Mouse (Mus musculus): ENCODE measurements at regions not wholly inside any gene's neighbourhood (a gene's known extent, or its start where the extent isn't known, plus 50 kb on each side); places are given as distances from the start of the nearest gene placed in this dataset.

GRCm38 (mm10) chr8:18279932-18280331, 698.1 kb downstream of the Defb40 start:
- no peak overlapping the region for H3K9ac ChIP-seq (ENCODE audit: low read depth, low read length)
- no peaks in the 10 kb centered on the region for H3K27me3 ChIP-seq (ENCODE audit: control insufficient read depth, insufficient read depth, low read length)
- H3K27ac ChIP-seq (ENCODE audit: low read depth, low read length): no peak overlapping the region
- 60% methylated on average over 4 of the region's 4 CpGs for WGBS (ENCODE audit: insufficient replicate concordance)
- H3K9me3 ChIP-seq (replicated peaks; ENCODE audit: control insufficient read depth, low read length): no peaks in the 10 kb centered on the region
- H3K4me2 ChIP-seq: no peak overlapping the region
- no peak overlapping the region for H3K4me3 ChIP-seq (ENCODE audit: low read depth, low read length)
- H3K4me1 ChIP-seq (ENCODE audit: control insufficient read depth, insufficient read depth, low read length): no peaks in the 10 kb centered on the region
- H3K36me3 ChIP-seq (ENCODE audit: control insufficient read depth, insufficient read depth, low read length): no peaks in the 10 kb centered on the region
- ATAC-seq (replicated peaks; ENCODE audit: insufficient number of reproducible peaks, low FRiP score, low TSS enrichment): no peak

GRCm38 (mm10) chr8:18268301-18268700, 709.8 kb downstream of the Defb40 start:
- Histone ChIP-seq H3K4me1 (ENCODE audit: control insufficient read depth, insufficient read depth, low read length) (no peaks in the 10 kb centered on the region), H3K27me3 (ENCODE audit: control insufficient read depth, insufficient read depth, low read length) (no peaks in the 10 kb centered on the region), H3K4me2 (no peak overlapping the region), H3K9me3 (replicated peaks; ENCODE audit: control insufficient read depth, low read length) (no peaks in the 10 kb centered on the region), H3K27ac (ENCODE audit: low read depth, low read length) (no peak overlapping the region), H3K36me3 (ENCODE audit: control insufficient read depth, insufficient read depth, low read length) (no peaks in the 10 kb centered on the region), H3K4me3 (ENCODE audit: low read depth, low read length) (no peak overlapping the region), H3K9ac (ENCODE audit: low read depth, low read length) (no peak overlapping the region)
- ATAC-seq (replicated peaks; ENCODE audit: insufficient number of reproducible peaks, low FRiP score, low TSS enrichment): no peak
- WGBS (ENCODE audit: insufficient replicate concordance): 87% methylated on average over 7 of the region's 7 CpGs

GRCm38 (mm10) chr8:18258287-18258961, 719.6 kb downstream of the Defb40 start:
- no peak overlapping the region for H3K27ac ChIP-seq (ENCODE audit: low read depth, low read length)
- H3K4me2 ChIP-seq: no peak overlapping the region
- ATAC-seq (replicated peaks; ENCODE audit: insufficient number of reproducible peaks, low FRiP score, low TSS enrichment): no peak

DNA sequence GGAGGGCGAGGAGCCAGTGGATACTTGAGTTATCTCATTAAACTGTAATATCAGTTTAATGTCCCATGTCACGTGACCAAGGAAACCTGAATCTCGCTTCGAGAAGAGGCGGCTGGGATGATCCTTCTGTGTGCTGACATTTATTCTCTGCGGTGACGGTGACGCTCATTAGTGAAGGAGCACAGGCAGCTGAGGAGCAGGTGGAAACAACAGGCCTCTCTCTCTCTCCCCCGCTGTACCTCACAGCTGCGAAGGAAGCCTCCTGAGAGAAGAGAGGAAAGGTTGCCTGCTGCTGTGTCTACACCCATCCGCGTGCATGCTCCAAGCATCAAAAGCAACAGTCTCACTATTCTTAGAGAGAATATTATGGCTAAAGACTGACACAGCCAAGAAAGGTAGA, 731.8 kb downstream of the Defb40 start:
- Histone ChIP-seq H3K27me3 (ENCODE audit: control insufficient read depth, insufficient read depth, low read length) (no peaks in the 10 kb centered on the region), H3K4me3 (ENCODE audit: low read depth, low read length) (no peak overlapping the region), H3K4me2 (no peak overlapping the region), H3K9me3 (replicated peaks; ENCODE audit: control insufficient read depth, low read length) (no peaks in the 10 kb centered on the region), H3K4me1 (ENCODE audit: control insufficient read depth, insufficient read depth, low read length) (no peaks in the 10 kb centered on the region), H3K27ac (ENCODE audit: low read depth, low read length) (no peak overlapping the region), H3K36me3 (ENCODE audit: control insufficient read depth, insufficient read depth, low read length) (no peaks in the 10 kb centered on the region), H3K9ac (ENCODE audit: low read depth, low read length) (no peak overlapping the region)
- ATAC-seq (replicated peaks; ENCODE audit: insufficient number of reproducible peaks, low FRiP score, low TSS enrichment): no peak
- WGBS (ENCODE audit: insufficient replicate concordance): 88% methylated on average over 12 of the region's 12 CpGs

More at GRCm38 (mm10) chr8:18258287-18258961, 719.6 kb downstream of the Defb40 start:
- Histone ChIP-seq H3K9me3 (replicated peaks; ENCODE audit: control insufficient read depth, low read length) (no peaks in the 10 kb centered on the region), H3K27me3 (ENCODE audit: control insufficient read depth, insufficient read depth, low read length) (no peaks in the 10 kb centered on the region), H3K4me1 (ENCODE audit: control insufficient read depth, insufficient read depth, low read length) (no peaks in the 10 kb centered on the region), H3K36me3 (ENCODE audit: control insufficient read depth, insufficient read depth, low read length) (no peaks in the 10 kb centered on the region), H3K4me3 (ENCODE audit: low read depth, low read length) (no peak overlapping the region), H3K9ac (ENCODE audit: low read depth, low read length) (no peak overlapping the region)
- 72% methylated on average over 7 of the region's 7 CpGs for WGBS (ENCODE audit: insufficient replicate concordance)

- H3K4me3 ChIP-seq (ENCODE audit: low read depth, low read length): no peak overlapping the region
- H3K27ac ChIP-seq (ENCODE audit: low read depth, low read length): no peak overlapping the region
- H3K27me3 ChIP-seq (ENCODE audit: control insufficient read depth, insufficient read depth, low read length): no peaks in the 10 kb centered on the region
- H3K9ac ChIP-seq (ENCODE audit: low read depth, low read length): no peak overlapping the region
- 84% methylated on average over 2 of the region's 2 CpGs for WGBS (ENCODE audit: insufficient replicate concordance)
- no peaks in the 10 kb centered on the region for H3K9me3 ChIP-seq (replicated peaks; ENCODE audit: control insufficient read depth, low read length)
- H3K4me1 ChIP-seq (ENCODE audit: control insufficient read depth, insufficient read depth, low read length): no peaks in the 10 kb centered on the region
- no peak overlapping the region for H3K4me2 ChIP-seq
- H3K36me3 ChIP-seq (ENCODE audit: control insufficient read depth, insufficient read depth, low read length): no peaks in the 10 kb centered on the region
- ATAC-seq (replicated peaks; ENCODE audit: insufficient number of reproducible peaks, low FRiP score, low TSS enrichment): no peak
Observed at GRCm38 (mm10) chr8:18217599-18217998, 760.5 kb downstream of the Defb40 start.

DNA sequence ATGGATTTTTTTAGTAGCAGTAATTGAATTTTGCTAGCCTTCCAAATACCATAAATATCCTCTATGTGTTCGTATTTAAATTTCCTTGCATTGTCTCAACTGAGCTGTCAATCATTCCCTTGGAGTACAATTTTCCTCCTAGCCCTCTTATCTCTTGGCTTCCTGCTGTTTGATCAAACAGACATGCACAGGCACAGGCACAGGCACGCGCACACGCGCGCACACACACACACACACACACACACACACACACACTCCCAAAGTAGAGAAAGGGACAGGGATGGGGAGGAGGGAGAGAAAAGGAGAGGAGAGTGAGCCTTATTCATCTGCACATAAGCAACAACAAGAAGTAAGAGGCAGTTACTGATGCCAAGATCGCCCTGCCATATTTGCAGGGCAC, 760.9 kb downstream of the Defb40 start:
- H3K4me2 ChIP-seq: no peak overlapping the region
- no peaks in the 10 kb centered on the region for H3K36me3 ChIP-seq (ENCODE audit: control insufficient read depth, insufficient read depth, low read length)
- no peak overlapping the region for H3K9ac ChIP-seq (ENCODE audit: low read depth, low read length)
- H3K27me3 ChIP-seq (ENCODE audit: control insufficient read depth, insufficient read depth, low read length): no peaks in the 10 kb centered on the region
- H3K4me3 ChIP-seq (ENCODE audit: low read depth, low read length): no peak overlapping the region
- no peak overlapping the region for H3K27ac ChIP-seq (ENCODE audit: low read depth, low read length)
- no peaks in the 10 kb centered on the region for H3K4me1 ChIP-seq (ENCODE audit: control insufficient read depth, insufficient read depth, low read length)
- WGBS (ENCODE audit: insufficient replicate concordance): 76% methylated on average over 7 of the region's 7 CpGs
- ATAC-seq (replicated peaks; ENCODE audit: insufficient number of reproducible peaks, low FRiP score, low TSS enrichment): no peak
- H3K9me3 ChIP-seq (replicated peaks; ENCODE audit: control insufficient read depth, low read length): no peaks in the 10 kb centered on the region

GRCm38 (mm10) chr8:18216516-18216915, 761.5 kb downstream of the Defb40 start:
- Histone ChIP-seq H3K4me3 (ENCODE audit: low read depth, low read length) (no peak overlapping the region), H3K4me1 (ENCODE audit: control insufficient read depth, insufficient read depth, low read length) (no peaks in the 10 kb centered on the region), H3K27me3 (ENCODE audit: control insufficient read depth, insufficient read depth, low read length) (no peaks in the 10 kb centered on the region), H3K27ac (ENCODE audit: low read depth, low read length) (no peak overlapping the region), H3K9me3 (replicated peaks; ENCODE audit: control insufficient read depth, low read length) (no peaks in the 10 kb centered on the region), H3K4me2 (no peak overlapping the region), H3K9ac (ENCODE audit: low read depth, low read length) (no peak overlapping the region), H3K36me3 (ENCODE audit: control insufficient read depth, insufficient read depth, low read length) (no peaks in the 10 kb centered on the region)
- 59% methylated on average over 1 of the region's 1 CpGs for WGBS (ENCODE audit: insufficient replicate concordance)
- ATAC-seq (replicated peaks; ENCODE audit: insufficient number of reproducible peaks, low FRiP score, low TSS enrichment): no peak

DNA sequence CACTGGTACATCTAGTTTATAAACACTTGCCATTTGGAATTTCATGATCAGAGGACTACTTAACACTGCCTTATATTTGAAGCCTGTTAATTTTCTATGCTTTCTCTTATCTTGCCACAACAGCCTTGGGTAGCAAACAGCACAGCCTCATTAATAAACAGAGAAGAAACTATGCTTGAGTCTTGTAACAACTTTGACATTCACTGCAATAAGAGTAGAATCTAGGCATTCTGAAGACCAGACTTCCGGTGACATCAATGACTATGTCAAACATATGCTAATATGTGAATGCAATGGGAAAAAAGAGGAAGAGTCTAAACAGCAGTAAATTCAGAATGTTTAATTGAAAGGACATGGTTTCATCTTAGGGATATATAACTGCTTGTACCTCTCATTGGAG, 768.0 kb downstream of the Defb40 start:
- H3K9me3 ChIP-seq (replicated peaks; ENCODE audit: control insufficient read depth, low read length): no peaks in the 10 kb centered on the region
- no peaks in the 10 kb centered on the region for H3K36me3 ChIP-seq (ENCODE audit: control insufficient read depth, insufficient read depth, low read length)
- H3K9ac ChIP-seq (ENCODE audit: low read depth, low read length): no peak overlapping the region
- no peak overlapping the region for H3K4me3 ChIP-seq (ENCODE audit: low read depth, low read length)
- H3K27ac ChIP-seq (ENCODE audit: low read depth, low read length): no peak overlapping the region
- ATAC-seq (replicated peaks; ENCODE audit: insufficient number of reproducible peaks, low FRiP score, low TSS enrichment): no peak
- WGBS (ENCODE audit: insufficient replicate concordance): 86% methylated on average over 1 of the region's 1 CpGs
- H3K4me1 ChIP-seq (ENCODE audit: control insufficient read depth, insufficient read depth, low read length): no peaks in the 10 kb centered on the region
- no peak overlapping the region for H3K4me2 ChIP-seq
- no peaks in the 10 kb centered on the region for H3K27me3 ChIP-seq (ENCODE audit: control insufficient read depth, insufficient read depth, low read length)

GRCm38 (mm10) chr8:18208658-18209057, 769.4 kb downstream of the Defb40 start:
- ATAC-seq (replicated peaks; ENCODE audit: insufficient number of reproducible peaks, low FRiP score, low TSS enrichment): no peak
- no peaks in the 10 kb centered on the region for H3K27me3 ChIP-seq (ENCODE audit: control insufficient read depth, insufficient read depth, low read length)
- no peaks in the 10 kb centered on the region for H3K9me3 ChIP-seq (replicated peaks; ENCODE audit: control insufficient read depth, low read length)
- no peaks in the 10 kb centered on the region for H3K36me3 ChIP-seq (ENCODE audit: control insufficient read depth, insufficient read depth, low read length)
- no peak overlapping the region for H3K4me3 ChIP-seq (ENCODE audit: low read depth, low read length)
- no peak overlapping the region for H3K4me2 ChIP-seq
- H3K27ac ChIP-seq (ENCODE audit: low read depth, low read length): no peak overlapping the region
- no peaks in the 10 kb centered on the region for H3K4me1 ChIP-seq (ENCODE audit: control insufficient read depth, insufficient read depth, low read length)
- no peak overlapping the region for H3K9ac ChIP-seq (ENCODE audit: low read depth, low read length)
- 57% methylated on average over 1 of the region's 1 CpGs for WGBS (ENCODE audit: insufficient replicate concordance)
